Mouse (Mus musculus): ENCODE measurements around the gene Polr2e. TPM values are rescaled to one million over a fixed set of nuclear protein-coding genes. Genes with fewer than 3 reads are reported as not detected.

Polr2e gene
- 294 and 308 TPM in 2 replicates for polyA plus RNA-seq (2014; fragmentation: Nextera tagmentation; extraction: Ambion mirVana)

DNA sequence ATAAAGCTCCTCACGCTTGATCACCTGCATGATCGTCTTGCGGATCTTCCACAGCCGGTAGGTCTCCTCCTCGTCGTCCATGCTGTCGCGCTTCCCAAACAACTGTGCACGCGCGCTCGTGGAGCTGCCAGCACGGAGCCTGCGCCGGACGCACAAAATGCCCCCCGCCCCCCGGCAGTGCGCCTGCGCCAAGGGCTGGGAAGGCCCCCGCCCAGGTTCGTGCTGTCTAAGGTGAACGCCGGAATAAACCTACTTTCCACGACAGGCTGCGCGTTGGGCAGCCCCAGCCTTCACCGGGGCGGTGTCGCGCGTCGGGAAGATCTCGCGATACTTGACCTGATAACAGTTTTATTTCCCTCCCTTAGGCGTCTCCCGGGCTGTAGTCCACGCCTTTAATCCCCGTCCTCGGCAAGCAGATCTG lies at the start of gene Polr2e:
TSS of gene Polr2e (minus strand) at position 237 of the 421 bp plus-strand sequence.
- Histone ChIP-seq H3K4me2 (ENCODE audit: low read depth, severe bottlenecking) (peak within 1 kb of the TSS; percentile 66), H3K4me1 (ENCODE audit: control insufficient read depth, insufficient read depth, low read length) (peaks cover 9% of the 10 kb centered on the region), H3K9ac (ENCODE audit: low read length) (peak within 1 kb of the TSS; percentile 87), H3K27me3 (ENCODE audit: control insufficient read depth, insufficient read depth, low read length) (no peaks in the 10 kb centered on the region), H3K36me3 (ENCODE audit: control insufficient read depth, insufficient read depth, low read length) (peaks cover 23% of the 10 kb centered on the region), H3K9me3 (ENCODE audit: control insufficient read depth, low read length) (no peaks in the 10 kb centered on the region), H3K27ac (replicated peaks; ENCODE audit: low read depth, low read length) (no peak within 1 kb of the TSS), H3K4me3 (ENCODE audit: low read depth, low read length) (peak within 1 kb of the TSS; percentile 90)
- DNase-seq (ENCODE audit: low spot score) (peak; percentile 99), ATAC-seq (ENCODE audit: insufficient number of reproducible peaks, low FRiP score, low TSS enrichment, low read depth) (peak; percentile 94)
- WGBS: under 1% methylated on average over 40 of the region's 40 CpGs

DNA sequence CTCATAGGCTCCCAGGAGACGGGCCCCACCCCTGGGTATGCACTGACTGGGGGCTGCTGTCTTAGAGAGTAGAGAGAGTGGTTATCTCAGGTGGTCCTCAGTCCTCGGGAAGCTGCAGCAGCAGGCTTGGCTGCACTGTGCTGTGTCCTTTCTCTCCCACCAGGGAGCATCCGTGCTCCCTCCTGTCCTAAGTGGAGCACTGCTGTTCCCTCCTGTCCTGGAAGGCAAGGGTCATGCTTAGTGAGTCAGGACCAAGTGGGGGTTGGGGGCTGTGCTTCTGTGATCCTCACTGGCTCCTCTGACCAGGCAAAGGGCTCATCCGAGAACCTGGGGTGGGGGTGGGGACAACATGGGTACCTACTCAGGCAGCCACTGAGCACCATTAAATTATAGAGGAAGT lies 49.6 kb upstream of the Polr2e start:
- H3K4me3 ChIP-seq (ENCODE audit: low read depth, low read length): no peak overlapping the region
- no peaks in the 10 kb centered on the region for H3K27me3 ChIP-seq (ENCODE audit: control insufficient read depth, insufficient read depth, low read length)
- no peaks in the 10 kb centered on the region for H3K36me3 ChIP-seq (ENCODE audit: control insufficient read depth, insufficient read depth, low read length)
- ATAC-seq (ENCODE audit: insufficient number of reproducible peaks, low FRiP score, low TSS enrichment, low read depth): no peak
- no peaks in the 10 kb centered on the region for H3K9me3 ChIP-seq (ENCODE audit: control insufficient read depth, low read length)
- 56% methylated on average over 4 of the region's 4 CpGs for WGBS
- no peak overlapping the region for H3K4me2 ChIP-seq (ENCODE audit: low read depth, severe bottlenecking)
- no peak for DNase-seq (ENCODE audit: low spot score)
- no peaks in the 10 kb centered on the region for H3K4me1 ChIP-seq (ENCODE audit: control insufficient read depth, insufficient read depth, low read length)
- no peak overlapping the region for H3K27ac ChIP-seq (replicated peaks; ENCODE audit: low read depth, low read length)
- no peak overlapping the region for H3K9ac ChIP-seq (ENCODE audit: low read length)

GRCm38 (mm10) chr10:80087483-80087882 lies 47.9 kb upstream of the Polr2e start:
- no peaks in the 10 kb centered on the region for H3K9me3 ChIP-seq (ENCODE audit: control insufficient read depth, low read length)
- H3K4me1 ChIP-seq (ENCODE audit: control insufficient read depth, insufficient read depth, low read length): no peaks in the 10 kb centered on the region
- no peak overlapping the region for H3K4me2 ChIP-seq (ENCODE audit: low read depth, severe bottlenecking)
- DNase-seq (ENCODE audit: low spot score) (no peak), ATAC-seq (ENCODE audit: insufficient number of reproducible peaks, low FRiP score, low TSS enrichment, low read depth) (no peak)
- WGBS: 92% methylated on average over 8 of the region's 8 CpGs
- H3K9ac ChIP-seq (ENCODE audit: low read length): no peak overlapping the region
- no peaks in the 10 kb centered on the region for H3K27me3 ChIP-seq (ENCODE audit: control insufficient read depth, insufficient read depth, low read length)
- no peak overlapping the region for H3K27ac ChIP-seq (replicated peaks; ENCODE audit: low read depth, low read length)
- no peak overlapping the region for H3K4me3 ChIP-seq (ENCODE audit: low read depth, low read length)
- peaks cover under 1% of the 10 kb centered on the region; the same call in 1 of the 2 replicates for H3K36me3 ChIP-seq (ENCODE audit: control insufficient read depth, insufficient read depth, low read length)

- Histone ChIP-seq H3K4me1 (ENCODE audit: control insufficient read depth, insufficient read depth, low read length) (no peaks in the 10 kb centered on the region), H3K9ac (ENCODE audit: low read length) (no peak overlapping the region), H3K9me3 (ENCODE audit: control insufficient read depth, low read length) (no peaks in the 10 kb centered on the region), H3K27me3 (ENCODE audit: control insufficient read depth, insufficient read depth, low read length) (no peaks in the 10 kb centered on the region), H3K27ac (replicated peaks; ENCODE audit: low read depth, low read length) (no peak overlapping the region), H3K4me2 (ENCODE audit: low read depth, severe bottlenecking) (no peak overlapping the region), H3K4me3 (ENCODE audit: low read depth, low read length) (no peak overlapping the region), H3K36me3 (ENCODE audit: control insufficient read depth, insufficient read depth, low read length) (peaks cover 7% of the 10 kb centered on the region; the same call in 1 of the 2 replicates)
- ATAC-seq (ENCODE audit: insufficient number of reproducible peaks, low FRiP score, low TSS enrichment, low read depth): no peak
- DNase-seq (ENCODE audit: low spot score): no peak
- 68% methylated on average over 3 of the region's 3 CpGs for WGBS
These were observed 47.3 kb upstream of the Polr2e start for GRCm38 (mm10) chr10:80086847-80087246.

GRCm38 (mm10) chr10:80084817-80085487 lies 45.4 kb upstream of the Polr2e start:
- no peak for ATAC-seq (ENCODE audit: insufficient number of reproducible peaks, low FRiP score, low TSS enrichment, low read depth)
- 75% methylated on average over 9 of the region's 9 CpGs for WGBS
- no peaks in the 10 kb centered on the region for H3K4me1 ChIP-seq (ENCODE audit: control insufficient read depth, insufficient read depth, low read length)
- H3K4me3 ChIP-seq (ENCODE audit: low read depth, low read length): no peak overlapping the region
- DNase-seq (ENCODE audit: low spot score): no peak
- H3K9me3 ChIP-seq (ENCODE audit: control insufficient read depth, low read length): no peaks in the 10 kb centered on the region
- H3K27ac ChIP-seq (replicated peaks; ENCODE audit: low read depth, low read length): no peak overlapping the region
- H3K9ac ChIP-seq (ENCODE audit: low read length): no peak overlapping the region
- peaks cover 10% of the 10 kb centered on the region for H3K36me3 ChIP-seq (ENCODE audit: control insufficient read depth, insufficient read depth, low read length)
- H3K27me3 ChIP-seq (ENCODE audit: control insufficient read depth, insufficient read depth, low read length): no peaks in the 10 kb centered on the region
- no peak overlapping the region for H3K4me2 ChIP-seq (ENCODE audit: low read depth, severe bottlenecking)

DNA sequence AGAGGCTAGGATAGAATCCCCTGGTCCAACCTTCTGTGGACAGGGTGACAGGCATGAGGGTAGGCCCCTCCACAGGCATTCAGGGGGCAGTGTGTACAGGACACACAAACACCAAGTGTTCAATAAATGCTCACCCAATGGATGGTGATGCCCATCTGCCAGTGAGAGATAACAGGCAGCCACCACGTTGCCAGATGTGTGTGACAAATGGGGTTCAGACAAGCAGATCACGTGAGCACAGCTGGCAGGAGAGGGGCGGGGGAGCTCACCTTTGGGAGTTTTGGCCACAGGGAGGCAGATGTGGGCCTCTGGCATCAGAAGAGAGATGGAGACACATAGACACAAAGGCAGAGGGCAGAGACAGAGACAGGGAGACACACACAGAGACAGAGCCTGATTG lies 41.5 kb upstream of the Polr2e start:
- H3K4me3 ChIP-seq (ENCODE audit: low read depth, low read length): no peak overlapping the region
- H3K4me1 ChIP-seq (ENCODE audit: control insufficient read depth, insufficient read depth, low read length): no peaks in the 10 kb centered on the region
- no peak overlapping the region for H3K27ac ChIP-seq (replicated peaks; ENCODE audit: low read depth, low read length)
- 72% methylated on average over 3 of the region's 3 CpGs for WGBS
- no peaks in the 10 kb centered on the region for H3K27me3 ChIP-seq (ENCODE audit: control insufficient read depth, insufficient read depth, low read length)
- H3K4me2 ChIP-seq (ENCODE audit: low read depth, severe bottlenecking): no peak overlapping the region
- no peak overlapping the region for H3K9ac ChIP-seq (ENCODE audit: low read length)
- ATAC-seq (ENCODE audit: insufficient number of reproducible peaks, low FRiP score, low TSS enrichment, low read depth) (0 out of 2 replicates have a peak, but pooled peaks have one; percentile 16), DNase-seq (ENCODE audit: low spot score) (no peak)
- H3K9me3 ChIP-seq (ENCODE audit: control insufficient read depth, low read length): no peaks in the 10 kb centered on the region
- H3K36me3 ChIP-seq (ENCODE audit: control insufficient read depth, insufficient read depth, low read length): peaks cover 13% of the 10 kb centered on the region

DNA sequence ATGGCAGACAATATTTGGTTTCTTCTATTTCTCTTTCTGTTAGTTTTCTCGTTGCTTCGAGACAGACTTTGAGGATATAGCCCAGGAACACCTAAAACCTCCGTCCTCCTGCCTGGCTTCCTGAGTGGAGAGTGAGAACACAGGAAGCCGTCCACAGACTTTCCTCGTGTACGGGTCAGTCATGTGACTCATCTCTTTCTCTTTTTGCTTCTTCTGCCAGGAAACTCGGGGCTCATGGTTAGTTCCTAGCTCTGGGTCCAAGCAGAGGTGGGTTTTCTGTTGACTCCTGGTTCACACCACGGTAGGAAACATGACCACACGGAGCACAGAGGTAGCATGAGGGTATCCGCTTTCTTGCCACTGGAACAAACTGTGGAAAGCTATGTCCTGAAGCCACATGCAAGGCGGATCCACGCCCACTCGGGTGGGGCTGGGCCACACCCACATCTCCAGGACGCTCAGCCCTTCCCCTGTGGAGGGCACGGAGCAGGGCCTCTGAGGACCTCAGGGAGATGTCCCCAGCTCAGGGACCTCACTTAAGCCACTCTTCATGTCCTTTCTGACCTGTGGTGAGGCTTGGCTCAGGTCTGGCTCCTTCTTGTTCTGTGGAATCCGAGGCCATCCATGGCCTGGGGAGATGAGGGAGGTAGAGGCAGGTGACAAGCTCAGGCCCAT lies 40.9 kb upstream of the Polr2e start:
- ATAC-seq (ENCODE audit: insufficient number of reproducible peaks, low FRiP score, low TSS enrichment, low read depth) (no peak), DNase-seq (ENCODE audit: low spot score) (no peak)
- no peaks in the 10 kb centered on the region for H3K9me3 ChIP-seq (ENCODE audit: control insufficient read depth, low read length)
- no peak overlapping the region for H3K4me3 ChIP-seq (ENCODE audit: low read depth, low read length)
- H3K27me3 ChIP-seq (ENCODE audit: control insufficient read depth, insufficient read depth, low read length): no peaks in the 10 kb centered on the region
- WGBS: 87% methylated on average over 16 of the region's 16 CpGs
- no peak overlapping the region for H3K4me2 ChIP-seq (ENCODE audit: low read depth, severe bottlenecking)
- H3K9ac ChIP-seq (ENCODE audit: low read length): no peak overlapping the region
- H3K36me3 ChIP-seq (ENCODE audit: control insufficient read depth, insufficient read depth, low read length): peaks cover 13% of the 10 kb centered on the region
- H3K27ac ChIP-seq (replicated peaks; ENCODE audit: low read depth, low read length): no peak overlapping the region
- peaks cover 3% of the 10 kb centered on the region; the same call in 1 of the 2 replicates for H3K4me1 ChIP-seq (ENCODE audit: control insufficient read depth, insufficient read depth, low read length)

GRCm38 (mm10) chr10:80078366-80078765 lies 38.8 kb upstream of the Polr2e start:
- ATAC-seq (ENCODE audit: insufficient number of reproducible peaks, low FRiP score, low TSS enrichment, low read depth): no peak
- no peak overlapping the region for H3K4me2 ChIP-seq (ENCODE audit: low read depth, severe bottlenecking)
- H3K36me3 ChIP-seq (ENCODE audit: control insufficient read depth, insufficient read depth, low read length): peaks cover 13% of the 10 kb centered on the region
- H3K27me3 ChIP-seq (ENCODE audit: control insufficient read depth, insufficient read depth, low read length): no peaks in the 10 kb centered on the region
- no peak overlapping the region for H3K27ac ChIP-seq (replicated peaks; ENCODE audit: low read depth, low read length)
- no peaks in the 10 kb centered on the region for H3K9me3 ChIP-seq (ENCODE audit: control insufficient read depth, low read length)
- no peak for DNase-seq (ENCODE audit: low spot score)
- no peak overlapping the region for H3K4me3 ChIP-seq (ENCODE audit: low read depth, low read length)
- H3K9ac ChIP-seq (ENCODE audit: low read length): no peak overlapping the region
- WGBS: 86% methylated on average over 1 of the region's 1 CpGs
- H3K4me1 ChIP-seq (ENCODE audit: control insufficient read depth, insufficient read depth, low read length): peaks cover 9% of the 10 kb centered on the region
